Mouse (Mus musculus) ES-E14 (cell line): Measurements from ENCODE around the gene Hectd3. TPM values are rescaled to one million over a fixed set of nuclear protein-coding genes. Genes with fewer than 3 reads are reported as not detected.

Source experiments
- DNase-seq: peaks from one replicate; pipeline ENCODE4 v3.0.0-alpha.2; 2013; ENCODE audit warnings: low read depth, low spot score
- H3K27ac ChIP-seq: 2 replicates; pipeline ENCODE4 v1.5.1; 2012; ENCODE audit warnings: low read depth, mild to moderate bottlenecking, low read length, moderate library complexity, mixed read lengths; ENCODE audit not compliant: poor library complexity, insufficient read depth, severe bottlenecking
- H3K36me3 ChIP-seq: 2 replicates; pipeline ENCODE4 v1.6.1; 2012; ENCODE audit warnings: mild to moderate bottlenecking, low read length, moderate library complexity, mixed read lengths; ENCODE audit not compliant: control insufficient read depth, poor library complexity, insufficient read depth, severe bottlenecking
- H3K4me1 ChIP-seq, 2 experiments: fragments of 150-350 bp in 1 of 2; sonication (generic) in 1 of 2; 2 replicates each; pipeline ENCODE4 v1.6.1; 2012; ENCODE audit warnings: low read length in 2 of 2, mild to moderate bottlenecking in 1 of 2, mixed read lengths in 1 of 2; ENCODE audit not compliant: control insufficient read depth in 2 of 2, insufficient read depth in 2 of 2, poor library complexity in 1 of 2
- H3K4me3 ChIP-seq, 2 experiments: fragments of 150-350 bp in 1 of 2; sonication (generic) in 1 of 2; 2 replicates each; pipeline ENCODE4 v1.5.1; 2012; ENCODE audit warnings: low read length in 2 of 2, low read depth in 1 of 2, mild to moderate bottlenecking in 1 of 2, mixed read lengths in 1 of 2; ENCODE audit not compliant: insufficient read depth in 1 of 2, poor library complexity in 1 of 2, severe bottlenecking in 1 of 2
- H3K9ac ChIP-seq: 2 replicates; pipeline ENCODE4 v1.6.1; 2012; ENCODE audit warnings: low read depth, mild to moderate bottlenecking, low read length, mixed read lengths; ENCODE audit not compliant: poor library complexity, insufficient read depth, severe bottlenecking
- H3K9me3 ChIP-seq: fragments of 150-350 bp; sonication (generic); 2 replicates; pipeline ENCODE4 v1.6.1; 2012; ENCODE audit warnings: low read depth, mild to moderate bottlenecking, low read length; ENCODE audit not compliant: control insufficient read depth, insufficient read depth
- CHD2 ChIP-seq: IDR thresholded peaks from 2 replicates; pipeline ENCODE4 v1.6.1; 2014; ENCODE audit warnings: mild to moderate bottlenecking, low read depth, low read length, inconsistent platforms
- HCFC1 ChIP-seq: IDR thresholded peaks from 2 replicates; pipeline ENCODE4 v1.6.1; 2012; ENCODE audit warnings: low read length, inconsistent platforms, borderline replicate concordance; ENCODE audit not compliant: insufficient read depth
- MAFK ChIP-seq: IDR thresholded peaks from 2 replicates; pipeline ENCODE4 v1.6.1; 2014; ENCODE audit warnings: mild to moderate bottlenecking, low read depth, low read length, inconsistent platforms; ENCODE audit not compliant: insufficient read depth
- ZC3H11A ChIP-seq: IDR thresholded peaks from 2 replicates; pipeline ENCODE4 v1.6.1; 2012; ENCODE audit warnings: low read depth, mild to moderate bottlenecking, inconsistent platforms, low read length, borderline replicate concordance
- ZNF384 ChIP-seq: IDR thresholded peaks from 2 replicates; pipeline ENCODE4 v1.6.1; 2012; ENCODE audit warnings: low read depth, low read length, inconsistent platforms
- in situ Hi-C, 2 experiments: fragments of 600-800 bp; cut with MboI; formaldehyde crosslinking; loops; one replicate each; pipeline ENCODE4 v1.15.1; 2025; ENCODE audit warnings: low sequenced_read_pairs in 2 of 2, inconsistent platforms in 1 of 2; ENCODE audit not compliant: unreplicated experiment in 2 of 2
- total RNA-seq: library from RNA; depleted of rRNA; stranded (reverse); fragments of 300-350 nt; gene quantifications from 2 replicates; pipeline ENCODE4 v1.2.3, GENCODE M21; 2012

The Hectd3 gene
- total RNA-seq, 1 experiment = 14.8 TPM

- in situ Hi-C loops = no loop called here
- peaks cover 2% of the 10 kb centered on the region; the same call in 1 of the 2 replicates for H3K36me3 ChIP-seq
- no peak for DNase-seq
- no peak overlapping the region for H3K27ac ChIP-seq
- peaks cover 4 to 14% of the 10 kb centered on the region in 2 experiments; a peak in 2 of 4 replicates for H3K4me1 ChIP-seq
- H3K9me3 ChIP-seq = no peaks in the 10 kb centered on the region
- no peak overlapping the region for H3K4me3 ChIP-seq
- no peak overlapping the region for H3K9ac ChIP-seq
- TF ChIP-seq ZNF384 = no peak
- no peak for TF ChIP-seq CHD2
- no peak for TF ChIP-seq HCFC1
- TF ChIP-seq ZC3H11A = no peak
- no peak for TF ChIP-seq MAFK
These were observed 9.4 kb upstream of the Hectd3 start for GRCm38 (mm10) chr4:116985681-116986080.

GRCm38 (mm10) chr4:116986400-116987121 lies 8.6 kb upstream of the Hectd3 start:
- TF ChIP-seq HCFC1 (no peak), ZC3H11A (peak; percentile 64; the same call in 1 of the 2 replicates), ZNF384 (no peak)
- Histone ChIP-seq H3K27ac (no peak overlapping the region), H3K36me3 (peaks cover 3% of the 10 kb centered on the region; the same call in 1 of the 2 replicates), H3K9ac (no peak overlapping the region), H3K4me1 (peaks cover 4 to 14% of the 10 kb centered on the region in 2 experiments; a peak in 2 of 4 replicates), H3K4me3 (peak overlapping the region in 1 of 2 experiments; percentile 2; a peak in 1 of 4 replicates), H3K9me3 (no peaks in the 10 kb centered on the region)
- in situ Hi-C loops = no loop called here
- peak; percentile 77 for DNase-seq

GRCm38 (mm10) chr4:116987122-116987456 lies 8.0 kb upstream of the Hectd3 start:
- H3K9ac ChIP-seq = no peak overlapping the region
- TF ChIP-seq HCFC1 = no peak
- TF ChIP-seq ZNF384 = no peak
- no peak for TF ChIP-seq MAFK
- TF ChIP-seq ZC3H11A = no peak
- no peak for TF ChIP-seq CHD2
- DNase-seq = no peak
- H3K27ac ChIP-seq = no peak overlapping the region
- peaks cover 4 to 14% of the 10 kb centered on the region in 2 experiments; a peak in 2 of 4 replicates for H3K4me1 ChIP-seq
- 0 out of 4 replicates have a peak overlapping the region, but pooled peaks of 1 of the 2 experiments have one; percentile 2 for H3K4me3 ChIP-seq
- peaks cover 3% of the 10 kb centered on the region; the same call in 1 of the 2 replicates for H3K36me3 ChIP-seq
- in situ Hi-C loops = no loop called here
- H3K9me3 ChIP-seq = no peaks in the 10 kb centered on the region

GRCm38 (mm10) chr4:116989731-116990130 lies 5.4 kb upstream of the Hectd3 start:
- no peak for DNase-seq
- H3K9ac ChIP-seq = no peak overlapping the region
- peaks cover 4 to 14% of the 10 kb centered on the region in 2 experiments; a peak in 2 of 4 replicates for H3K4me1 ChIP-seq
- in situ Hi-C loops = loop anchor here (5.0 to 10.0 kb wide), 2 partner anchors 165 to 167 kb away; partner anchors contain the start of gene Hpdl (in 2 of the 2)
- H3K27ac ChIP-seq = no peak overlapping the region
- H3K36me3 ChIP-seq = peaks cover 3% of the 10 kb centered on the region; the same call in 1 of the 2 replicates
- TF ChIP-seq MAFK = no peak
- TF ChIP-seq ZC3H11A = no peak
- TF ChIP-seq ZNF384 = no peak
- no peak for TF ChIP-seq CHD2
- TF ChIP-seq HCFC1 = no peak
- H3K4me3 ChIP-seq = no peak overlapping the region
- H3K9me3 ChIP-seq = no peaks in the 10 kb centered on the region
